Mouse (Mus musculus) limb, embryonic 11.5 days (tissue): ENCODE measurements around the gene Pakap. TPM values are rescaled to one million over a fixed set of nuclear protein-coding genes. Genes with fewer than 3 reads are reported as not detected.

Source experiments
- ATAC-seq: fragments of 200-750 bp; cut with Nextera tagmentation; 2 replicates; pipeline ENCODE4 v1.8.0; 2017; ENCODE audit warnings: low read depth; ENCODE audit not compliant: insufficient number of reproducible peaks, low FRiP score, low TSS enrichment
- DNase-seq: peaks from one replicate; pipeline ENCODE4 v3.0.0-alpha.2; 2015; ENCODE audit warnings: low spot score
- H3K27ac ChIP-seq: fragments of 300-500 bp; sonication (generic); replicated peaks from 2 replicates; pipeline ENCODE4 v1.5.1; 2014; ENCODE audit warnings: low read depth, mild to moderate bottlenecking, low read length
- H3K27me3 ChIP-seq: fragments of 300-500 bp; sonication (generic); 2 replicates; pipeline ENCODE4 v1.6.1; 2014; ENCODE audit warnings: mild to moderate bottlenecking, low read length, mixed read lengths; ENCODE audit not compliant: control insufficient read depth, insufficient read depth
- H3K36me3 ChIP-seq: fragments of 300-500 bp; sonication (generic); 2 replicates; pipeline ENCODE4 v1.6.1; 2014; ENCODE audit warnings: mild to moderate bottlenecking, low read length, moderate library complexity, mixed read lengths; ENCODE audit not compliant: control insufficient read depth, insufficient read depth
- H3K4me1 ChIP-seq: fragments of 300-500 bp; sonication (generic); 2 replicates; pipeline ENCODE4 v1.6.1; 2014; ENCODE audit warnings: low read length, mixed read lengths; ENCODE audit not compliant: control insufficient read depth, insufficient read depth
- H3K4me2 ChIP-seq: fragments of 300-500 bp; sonication (generic); 2 replicates; pipeline ENCODE4 v1.6.1; 2014; ENCODE audit warnings: low read depth, mild to moderate bottlenecking, moderate library complexity; ENCODE audit not compliant: severe bottlenecking
- H3K4me3 ChIP-seq: fragments of 300-500 bp; sonication (generic); 2 replicates; pipeline ENCODE4 v1.5.1; 2014; ENCODE audit warnings: low read depth, low read length
- H3K9ac ChIP-seq: fragments of 300-500 bp; sonication (generic); 2 replicates; pipeline ENCODE4 v1.6.1; 2014; ENCODE audit warnings: mild to moderate bottlenecking, low read length
- H3K9me3 ChIP-seq: fragments of 300-500 bp; sonication (generic); 2 replicates; pipeline ENCODE4 v1.6.1; 2016; ENCODE audit warnings: low read length; ENCODE audit not compliant: control insufficient read depth
- WGBS: fragments of 180-500 bp; shearing (Covaris S2); extraction: QIAGEN DNeasy Blood & Tissue Kit; methylation state at CpG from one replicate; pipeline ENCODE4 v1.1.7; 2014; 5-methylcytosine and 5-hydroxymethylcytosine counted together
- polyA plus RNA-seq: library from polyadenylated mRNA; unstranded; fragments of >200 nt; fragmentation: Nextera tagmentation; extraction: Ambion mirVana; gene quantifications from 2 replicates; pipeline ENCODE4 v1.2.1, GENCODE M21; 2014

The Pakap gene
- 32.6 and 37.6 TPM in 2 replicates for polyA plus RNA-seq

- H3K4me3 ChIP-seq = peak within 1 kb of the TSS; percentile 64
- H3K27me3 ChIP-seq = no peaks in the 10 kb centered on the region
- H3K36me3 ChIP-seq = no peaks in the 10 kb centered on the region
- DNase-seq (peak; percentile 79), ATAC-seq (peak; percentile 82)
- peak within 1 kb of the TSS; percentile 82 for H3K4me2 ChIP-seq
- H3K27ac ChIP-seq = peak within 1 kb of the TSS; percentile 87
- WGBS = under 1% methylated on average over 49 of the region's 51 CpGs
- H3K4me1 ChIP-seq = peaks cover 12% of the 10 kb centered on the region
- no peaks in the 10 kb centered on the region for H3K9me3 ChIP-seq
- peak within 1 kb of the TSS; percentile 82 for H3K9ac ChIP-seq
Measured at GRCm38 (mm10) chr4:57567666-57568206, at the start of gene Pakap. Pakap (plus strand) TSS chr4:57568179.

- H3K36me3 ChIP-seq = no peaks in the 10 kb centered on the region
- no peaks in the 10 kb centered on the region for H3K27me3 ChIP-seq
- no peaks in the 10 kb centered on the region for H3K9me3 ChIP-seq
- WGBS = 98% methylated on average over 15 of the region's 15 CpGs
- ATAC-seq = no peak
- no peak overlapping the region for H3K27ac ChIP-seq
- no peak overlapping the region for H3K4me3 ChIP-seq
- H3K4me1 ChIP-seq = no peaks in the 10 kb centered on the region
- H3K9ac ChIP-seq = no peak overlapping the region
- no peak overlapping the region for H3K4me2 ChIP-seq
- DNase-seq = no peak
Measured at GRCm38 (mm10) chr4:57523456-57523855, 44.5 kb upstream of the Pakap start.

- H3K4me3 ChIP-seq = no peak overlapping the region
- H3K27ac ChIP-seq = no peak overlapping the region
- DNase-seq (no peak), ATAC-seq (no peak)
- 87% methylated on average over 3 of the region's 3 CpGs for WGBS
- no peaks in the 10 kb centered on the region for H3K27me3 ChIP-seq
- H3K9me3 ChIP-seq = no peaks in the 10 kb centered on the region
- no peaks in the 10 kb centered on the region for H3K4me1 ChIP-seq
- no peak overlapping the region for H3K4me2 ChIP-seq
- no peaks in the 10 kb centered on the region for H3K36me3 ChIP-seq
- H3K9ac ChIP-seq = no peak overlapping the region
Measured at GRCm38 (mm10) chr4:57524461-57524860, 43.5 kb upstream of the Pakap start.

- H3K27me3 ChIP-seq = no peaks in the 10 kb centered on the region
- H3K4me1 ChIP-seq = no peaks in the 10 kb centered on the region
- H3K9ac ChIP-seq = no peak overlapping the region
- no peaks in the 10 kb centered on the region for H3K36me3 ChIP-seq
- no peak overlapping the region for H3K4me2 ChIP-seq
- no peak overlapping the region for H3K4me3 ChIP-seq
- H3K27ac ChIP-seq = no peak overlapping the region
- no peak for DNase-seq
- ATAC-seq = no peak
- 85% methylated on average over 9 of the region's 9 CpGs for WGBS
- H3K9me3 ChIP-seq = no peaks in the 10 kb centered on the region
Measured at GRCm38 (mm10) chr4:57525221-57526011, 42.6 kb upstream of the Pakap start.

- Histone ChIP-seq H3K4me2 (no peak overlapping the region), H3K4me1 (no peaks in the 10 kb centered on the region), H3K27ac (no peak overlapping the region), H3K27me3 (no peaks in the 10 kb centered on the region), H3K9ac (no peak overlapping the region), H3K4me3 (no peak overlapping the region), H3K9me3 (no peaks in the 10 kb centered on the region), H3K36me3 (no peaks in the 10 kb centered on the region)
- no peak for DNase-seq
- ATAC-seq = no peak
Measured at GRCm38 (mm10) chr4:57528296-57528695, 39.7 kb upstream of the Pakap start.

- WGBS = 89% methylated on average over 6 of the region's 6 CpGs
- Histone ChIP-seq H3K27ac (no peak overlapping the region), H3K9me3 (no peaks in the 10 kb centered on the region), H3K4me1 (peaks cover 8% of the 10 kb centered on the region; the same call in 1 of the 2 replicates), H3K36me3 (no peaks in the 10 kb centered on the region), H3K4me2 (no peak overlapping the region), H3K4me3 (no peak overlapping the region), H3K27me3 (no peaks in the 10 kb centered on the region), H3K9ac (no peak overlapping the region)
- DNase-seq = no peak
- ATAC-seq = no peak
Measured at GRCm38 (mm10) chr4:57533686-57534085, 34.3 kb upstream of the Pakap start.

GRCm38 (mm10) chr4:57534232-57534631, 33.7 kb upstream of the Pakap start:
- no peak for DNase-seq
- no peak for ATAC-seq
- WGBS = 76% methylated on average over 6 of the region's 6 CpGs
- H3K9ac ChIP-seq = no peak overlapping the region
- no peaks in the 10 kb centered on the region for H3K27me3 ChIP-seq
- H3K4me2 ChIP-seq = no peak overlapping the region
- peaks cover 8% of the 10 kb centered on the region; the same call in 1 of the 2 replicates for H3K4me1 ChIP-seq
- no peaks in the 10 kb centered on the region for H3K36me3 ChIP-seq
- H3K27ac ChIP-seq = no peak overlapping the region
- no peaks in the 10 kb centered on the region for H3K9me3 ChIP-seq
- H3K4me3 ChIP-seq = no peak overlapping the region

GRCm38 (mm10) chr4:57535087-57535486, 32.9 kb upstream of the Pakap start:
- Histone ChIP-seq H3K4me3 (no peak overlapping the region), H3K4me2 (no peak overlapping the region), H3K27me3 (no peaks in the 10 kb centered on the region), H3K9ac (no peak overlapping the region), H3K36me3 (no peaks in the 10 kb centered on the region), H3K27ac (no peak overlapping the region), H3K9me3 (no peaks in the 10 kb centered on the region), H3K4me1 (peaks cover 8% of the 10 kb centered on the region; the same call in 1 of the 2 replicates)
- WGBS = 92% methylated on average over 4 of the region's 4 CpGs
- DNase-seq (no peak), ATAC-seq (no peak)
